Mouse (Mus musculus) kidney, postnatal 10 days (tissue): ENCODE data around the gene Arhgap31.

Experiments used
- DNase-seq: peaks from one replicate; pipeline ENCODE4 v3.0.0; 2021; ENCODE audit warnings: mixed read lengths

The Arhgap31 gene

GRCm38 (mm10) chr16:38596099-38596498, 117.0 kb downstream of the Arhgap31 start:
- DNase-seq = no peak

GRCm38 (mm10) chr16:38594435-38594834, 118.6 kb downstream of the Arhgap31 start:
- DNase-seq = no peak

GRCm38 (mm10) chr16:38592946-38593345, 120.1 kb downstream of the Arhgap31 start:
- DNase-seq = no peak

GRCm38 (mm10) chr16:38592026-38592678, 120.9 kb downstream of the Arhgap31 start:
- DNase-seq = no peak

- DNase-seq = no peak
These were observed 121.6 kb downstream of the Arhgap31 start for GRCm38 (mm10) chr16:38591506-38591905.

- no peak for DNase-seq
These were observed 125.5 kb downstream of the Arhgap31 start for GRCm38 (mm10) chr16:38587572-38587971.

GRCm38 (mm10) chr16:38587163-38587562, 125.9 kb downstream of the Arhgap31 start:
- DNase-seq = no peak

GRCm38 (mm10) chr16:38585186-38585585, 127.9 kb downstream of the Arhgap31 start:
- DNase-seq = no peak

GRCm38 (mm10) chr16:38584761-38585160, 128.3 kb downstream of the Arhgap31 start:
- DNase-seq = no peak

- DNase-seq = no peak
These were observed 141.6 kb downstream of the Arhgap31 start for GRCm38 (mm10) chr16:38571481-38571880.

- DNase-seq = no peak
These were observed 144.9 kb downstream of the Arhgap31 start for GRCm38 (mm10) chr16:38568192-38568591.

GRCm38 (mm10) chr16:38563516-38563915, 149.6 kb downstream of the Arhgap31 start:
- no peak for DNase-seq

- DNase-seq = no peak
These were observed 150.1 kb downstream of the Arhgap31 start for GRCm38 (mm10) chr16:38562968-38563327.

- peak; percentile 98 for DNase-seq
These were observed 150.7 kb downstream of the Arhgap31 start for GRCm38 (mm10) chr16:38562131-38562967.

- DNase-seq = no peak
These were observed 154.8 kb downstream of the Arhgap31 start, which contains the start of gene Tmem39a for GRCm38 (mm10) chr16:38558221-38558748. Gene Tmem39a, plus strand, starts transcription at chr16:38558698.

- no peak for DNase-seq
These were observed 157.1 kb downstream of the Arhgap31 start for GRCm38 (mm10) chr16:38555988-38556387.

GRCm38 (mm10) chr16:38549479-38550396, 163.3 kb downstream of the Arhgap31 start, which contains the start of gene Poglut1:
Gene Poglut1, minus strand, starts transcription at chr16:38550258.
- peak; percentile 88 for DNase-seq
